Mouse (Mus musculus) heart, postnatal 0 days (tissue): ENCODE data around the gene Olfr464.

Experiments used
- CTCF ChIP-seq: IDR thresholded peaks from 2 replicates; pipeline ENCODE4 v1.5.1; 2016; ENCODE audit warnings: antibody characterized with exemption, control low read depth, low read depth
- EP300 ChIP-seq: IDR thresholded peaks from 2 replicates; pipeline ENCODE4 v1.6.1; 2016; ENCODE audit warnings: antibody characterized with exemption, low read depth

GRCm38 (mm10) chr11:87965293-87965692, 44.5 kb upstream of the Olfr464 start:
- TF ChIP-seq CTCF (no peak), EP300 (no peak)
